Mouse (Mus musculus) adrenal gland, postnatal 36 days (tissue): ENCODE data around the gene Styk1. TPM values are rescaled to one million over a fixed set of nuclear protein-coding genes. Genes with fewer than 3 reads are reported as not detected.

Experiments used
- DNase-seq, 2 experiments: peaks; one replicate each; pipeline ENCODE4 v3.0.0; 2021; ENCODE audit warnings: mixed read lengths in 1 of 2
- total RNA-seq, 2 experiments: library from RNA; stranded (reverse); gene quantifications; 2 replicates each; pipeline ENCODE4 v1.2.3; 2021

Gene Styk1
- total RNA-seq, 2 experiments from 2014 or later: 0.30 to 0.53 TPM

DNA sequence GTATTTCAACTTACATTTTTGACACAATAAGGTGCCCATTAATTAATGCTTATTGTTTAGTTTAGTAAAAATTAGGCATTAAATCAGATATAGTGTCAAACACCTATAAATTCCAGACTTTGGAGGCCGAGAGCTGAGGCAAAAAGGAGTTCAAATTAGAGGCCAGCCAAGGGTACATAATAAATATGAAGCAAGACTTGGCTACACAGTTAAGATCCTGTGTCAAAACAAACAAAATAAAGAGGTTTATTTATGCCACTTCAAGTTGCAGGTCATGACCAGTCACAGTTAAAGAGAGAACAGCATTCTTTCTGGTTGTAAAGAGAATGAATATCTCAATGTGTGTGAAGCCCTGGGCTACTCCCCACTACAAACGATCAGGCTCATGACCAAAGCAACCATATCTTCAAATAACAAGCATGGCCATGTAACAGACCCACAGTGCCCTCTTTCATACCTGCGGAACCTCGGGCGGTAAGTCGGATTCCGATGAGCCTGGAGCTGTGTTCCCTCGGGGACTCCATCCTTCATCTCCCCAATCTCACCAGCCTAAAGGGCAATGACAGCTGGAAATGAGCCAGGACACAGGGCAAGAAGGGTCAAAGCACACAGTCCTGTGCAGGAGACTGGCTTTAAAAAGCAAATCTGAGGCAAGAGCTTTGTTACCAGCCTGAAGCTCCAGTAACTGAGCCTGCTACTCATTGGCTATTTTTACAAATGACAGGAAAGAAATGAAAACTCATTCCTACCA is 16.6 kb upstream of the Styk1 start:
- DNase-seq: peak; percentile 12 to 20

DNA sequence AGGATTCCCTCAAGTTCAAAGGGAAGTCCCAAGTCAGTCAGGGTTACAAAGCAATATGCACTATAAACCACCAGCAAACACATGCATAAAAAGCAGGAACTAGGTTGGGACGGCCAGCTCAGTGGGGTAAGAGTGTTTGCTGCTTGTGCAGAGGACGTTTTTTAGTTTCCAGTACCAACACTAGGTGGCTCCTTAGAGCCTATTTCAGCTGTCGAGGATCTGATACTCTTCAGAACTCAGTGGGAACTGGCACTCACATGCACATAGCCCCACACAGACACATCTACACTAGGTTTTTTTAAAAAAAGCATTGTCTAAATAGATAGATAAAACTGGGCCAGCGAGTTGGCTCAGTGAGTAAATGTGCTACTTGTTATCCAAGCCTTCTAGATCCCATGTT is 13.7 kb upstream of the Styk1 start:
- peak in 1 of 2 experiments; percentile 36 for DNase-seq

DNA sequence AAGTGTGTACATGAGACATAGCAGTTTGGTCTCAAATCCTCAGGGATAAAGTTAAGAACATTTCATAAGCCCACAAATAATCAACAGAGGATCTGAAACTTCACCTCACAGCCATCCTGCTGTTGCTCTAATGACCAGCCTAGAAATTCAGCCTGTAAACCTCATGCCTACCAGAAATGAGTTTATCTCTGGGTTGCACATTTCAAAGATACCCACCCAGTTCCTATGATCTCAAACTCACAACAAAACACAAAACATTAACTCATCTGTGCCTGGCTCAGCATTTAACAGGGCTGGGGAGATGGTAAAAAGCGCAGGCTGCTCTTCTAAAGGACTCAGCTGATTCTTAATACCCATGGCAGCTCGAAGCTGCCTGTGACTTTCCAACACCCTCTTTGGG is 11.0 kb upstream of the Styk1 start:
- DNase-seq: no peak

DNA sequence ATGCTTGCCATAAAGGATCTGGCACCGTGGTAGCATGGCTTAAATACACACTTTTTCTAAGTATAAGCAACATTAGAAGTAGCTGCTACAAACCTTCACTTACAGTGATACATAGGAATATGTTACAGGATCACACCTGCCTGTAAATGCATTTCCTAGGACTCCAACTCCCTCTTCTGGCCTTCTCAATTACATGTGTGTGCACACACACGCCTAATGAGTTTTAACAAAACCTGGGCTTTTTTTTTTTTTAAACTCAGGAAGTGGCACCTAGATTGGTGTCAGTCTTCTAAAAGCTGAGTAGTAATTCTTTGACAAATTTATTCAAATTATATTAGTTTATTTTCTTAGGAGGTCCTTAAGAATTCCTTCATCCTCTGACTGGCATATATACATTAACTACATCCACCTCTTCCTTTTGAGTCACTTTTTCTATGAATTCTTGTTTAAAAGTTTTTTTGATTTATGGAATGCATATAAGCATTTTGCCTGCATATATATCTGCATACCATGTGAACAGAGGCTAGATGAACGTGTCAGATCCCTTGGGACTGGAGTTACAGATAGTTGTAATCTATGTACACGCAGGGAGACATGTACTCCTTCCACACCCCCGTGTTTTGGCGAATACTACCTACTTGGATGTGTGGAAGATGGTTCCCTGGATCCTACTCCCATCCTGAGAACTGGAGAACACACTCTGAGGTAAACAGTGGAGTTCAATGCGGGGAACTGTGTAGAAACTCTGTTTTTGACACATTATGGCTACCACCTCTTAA is 9.8 kb upstream of the Styk1 start:
- DNase-seq: no peak

DNA sequence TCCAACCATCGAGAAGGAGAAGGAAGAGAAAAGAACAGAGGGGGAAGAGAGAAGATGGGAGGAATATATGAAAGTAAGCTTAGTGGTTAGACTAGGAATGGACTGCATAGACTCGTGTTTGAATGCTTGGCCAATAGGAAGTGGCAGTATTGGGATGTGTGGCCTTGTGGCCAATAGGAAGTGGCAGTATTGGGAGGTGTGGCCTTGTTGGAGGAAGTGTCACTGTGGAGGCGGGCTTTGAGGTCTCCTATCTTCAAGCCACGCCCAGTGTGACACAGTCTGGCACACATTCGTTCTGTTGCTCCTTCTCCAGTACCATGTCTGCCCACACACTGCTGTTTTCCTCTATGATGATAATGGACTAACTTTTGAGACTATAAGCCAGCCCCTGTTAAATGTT is 7.3 kb upstream of the Styk1 start:
- DNase-seq: peak in 1 of 2 experiments; percentile 4

DNA sequence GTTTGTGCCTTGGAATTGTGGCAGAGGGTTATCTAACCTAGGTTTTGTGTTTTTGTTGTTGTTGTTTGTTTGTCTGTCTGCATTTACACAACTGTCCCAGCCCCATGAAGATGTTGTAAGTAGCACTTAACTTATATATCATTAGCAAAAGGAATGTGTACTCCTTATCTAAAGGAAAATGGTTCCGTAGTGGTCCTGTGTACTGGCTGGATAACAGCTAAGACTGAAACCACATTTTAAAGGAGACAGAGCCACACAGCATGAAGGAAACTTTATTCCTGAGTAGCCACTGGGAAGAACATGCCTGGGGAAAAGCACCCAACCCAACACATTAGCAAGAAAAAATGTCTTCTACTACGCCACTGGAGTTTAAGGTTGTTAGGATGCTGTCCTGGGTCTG is 6.1 kb upstream of the Styk1 start:
- DNase-seq: no peak

DNA sequence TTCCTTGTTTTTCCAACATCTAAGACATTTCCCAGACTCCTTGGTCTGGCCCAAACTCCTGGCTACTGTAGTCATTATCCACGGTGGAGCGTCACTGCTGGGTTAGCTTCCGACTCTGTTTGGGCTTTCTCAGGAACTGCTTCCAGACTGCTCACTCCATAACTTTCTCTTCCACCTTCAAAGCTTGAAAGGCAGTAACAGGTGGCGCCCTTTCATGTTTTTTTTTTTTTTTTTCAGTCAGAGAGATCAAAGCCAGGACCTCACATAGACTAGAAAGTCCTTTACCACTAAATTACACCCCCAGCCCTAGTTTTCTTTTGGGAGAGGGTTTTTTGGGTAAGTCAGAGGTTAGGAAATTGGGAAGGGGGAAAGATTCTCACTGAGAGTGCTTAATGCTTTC is 1.5 kb upstream of the Styk1 start:
- DNase-seq: no peak

DNA sequence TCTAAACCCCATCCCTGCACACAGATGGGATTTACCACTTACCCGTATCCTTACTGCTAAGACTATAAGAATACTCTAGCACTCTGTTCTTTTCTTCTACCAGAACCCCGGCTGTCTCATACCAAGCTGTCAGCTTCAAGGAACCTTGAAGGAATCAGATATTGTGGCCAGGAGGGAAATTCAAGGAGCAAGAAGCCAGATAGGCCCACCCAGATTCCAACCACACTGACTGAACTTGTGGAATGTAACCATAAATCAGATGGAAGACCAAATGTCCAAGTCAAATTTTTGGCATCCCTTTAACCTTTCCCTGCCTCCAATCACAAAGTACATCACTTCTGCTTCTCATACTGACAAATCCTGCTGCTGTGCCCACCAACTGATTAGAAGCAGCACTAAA is 6.4 kb downstream of the Styk1 start:
- DNase-seq: no peak

DNA sequence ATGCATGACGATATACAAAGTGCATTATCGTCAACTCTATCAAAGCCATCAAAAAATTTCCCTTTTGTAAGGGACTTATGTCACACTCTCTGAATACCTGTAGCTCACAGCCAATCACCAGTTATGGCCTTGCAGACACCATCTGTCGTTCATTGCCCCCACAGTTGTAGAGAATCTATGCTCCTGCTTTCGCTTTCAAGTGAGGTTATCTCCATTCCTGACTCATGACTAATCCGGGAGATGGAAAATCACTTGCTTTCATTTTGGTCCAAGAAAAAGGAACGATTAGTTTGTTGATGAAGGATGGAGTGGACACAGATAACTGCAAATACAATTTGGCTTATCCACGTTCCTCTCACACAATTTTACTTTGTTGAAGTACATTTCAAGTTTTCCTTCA is 9.1 kb downstream of the Styk1 start:
- DNase-seq: peak in 1 of 2 experiments; percentile 5

DNA sequence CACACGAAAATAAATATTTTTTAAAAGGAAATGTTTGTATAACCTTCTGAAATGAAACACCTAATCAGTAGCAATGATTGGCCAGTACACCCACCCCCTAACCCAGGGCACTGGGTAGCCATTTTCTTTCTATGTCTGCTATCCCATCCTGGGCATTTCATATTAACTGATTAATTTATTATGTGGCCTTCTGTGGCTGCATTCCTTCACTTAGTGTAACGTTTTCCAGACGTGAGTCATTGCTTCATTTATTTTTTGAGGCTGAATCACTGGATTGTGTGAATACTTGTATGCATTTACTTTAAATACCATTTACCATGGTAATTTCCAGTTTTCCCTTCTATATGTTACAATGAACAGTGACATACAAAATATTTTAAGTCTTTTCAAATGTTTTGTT is 13.3 kb downstream of the Styk1 start:
- no peak for DNase-seq

DNA sequence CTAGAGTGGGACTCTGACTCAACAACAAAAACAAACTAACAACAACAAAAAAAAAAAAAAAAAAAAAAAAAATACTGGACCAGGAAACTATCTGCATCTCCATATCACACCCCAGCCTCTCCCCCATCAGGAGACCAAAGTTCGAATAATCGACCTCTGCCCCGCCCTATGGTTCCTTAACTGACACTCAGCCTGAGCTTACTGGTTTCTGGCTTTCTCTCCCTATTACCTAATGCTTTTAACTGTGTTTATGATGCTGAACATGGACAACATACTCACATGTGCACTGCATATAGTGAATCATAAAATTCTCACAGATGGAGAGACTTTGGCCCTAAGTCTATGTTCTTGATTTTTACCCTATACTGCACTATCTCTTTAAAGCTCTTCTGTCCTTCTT is 14.1 kb downstream of the Styk1 start:
- no peak for DNase-seq

DNA sequence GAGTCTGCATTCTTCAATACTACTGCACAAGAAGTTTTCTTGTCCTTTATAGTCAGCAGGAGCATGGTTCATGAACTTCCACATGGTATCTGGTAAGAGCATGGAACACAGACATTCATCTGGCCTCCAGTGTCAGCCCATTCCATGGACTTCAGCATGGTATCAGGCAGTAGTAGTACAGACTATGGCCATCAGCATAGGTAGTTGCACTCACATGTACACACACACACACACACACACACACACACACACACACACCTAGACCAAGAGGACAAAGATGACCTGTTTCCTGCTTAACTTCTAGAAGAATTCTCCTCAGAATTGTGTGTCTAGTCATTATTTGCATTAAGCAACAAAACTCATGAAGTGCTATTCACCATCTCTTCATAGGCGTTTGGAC is 14.6 kb downstream of the Styk1 start:
- no peak for DNase-seq

DNA sequence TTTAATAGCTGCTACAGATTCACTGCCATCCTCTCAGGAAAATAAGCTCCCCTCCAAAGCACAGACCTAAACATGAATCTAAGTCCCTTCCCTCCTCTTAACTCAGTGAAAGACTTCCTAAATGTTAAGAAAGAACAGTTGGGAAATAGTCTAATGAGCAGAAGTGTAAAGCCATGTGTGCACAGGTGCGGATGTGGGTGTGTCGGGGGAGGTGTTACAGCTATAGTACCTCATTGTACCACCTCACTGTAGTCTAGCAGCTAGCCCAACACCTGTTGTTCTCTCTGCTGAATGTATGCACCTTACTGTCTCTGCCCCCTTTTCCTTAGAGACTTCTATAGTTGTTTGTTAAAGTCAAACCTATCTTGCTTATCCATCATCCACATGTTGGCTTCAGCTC is 26.3 kb downstream of the Styk1 start:
- DNase-seq: no peak

DNA sequence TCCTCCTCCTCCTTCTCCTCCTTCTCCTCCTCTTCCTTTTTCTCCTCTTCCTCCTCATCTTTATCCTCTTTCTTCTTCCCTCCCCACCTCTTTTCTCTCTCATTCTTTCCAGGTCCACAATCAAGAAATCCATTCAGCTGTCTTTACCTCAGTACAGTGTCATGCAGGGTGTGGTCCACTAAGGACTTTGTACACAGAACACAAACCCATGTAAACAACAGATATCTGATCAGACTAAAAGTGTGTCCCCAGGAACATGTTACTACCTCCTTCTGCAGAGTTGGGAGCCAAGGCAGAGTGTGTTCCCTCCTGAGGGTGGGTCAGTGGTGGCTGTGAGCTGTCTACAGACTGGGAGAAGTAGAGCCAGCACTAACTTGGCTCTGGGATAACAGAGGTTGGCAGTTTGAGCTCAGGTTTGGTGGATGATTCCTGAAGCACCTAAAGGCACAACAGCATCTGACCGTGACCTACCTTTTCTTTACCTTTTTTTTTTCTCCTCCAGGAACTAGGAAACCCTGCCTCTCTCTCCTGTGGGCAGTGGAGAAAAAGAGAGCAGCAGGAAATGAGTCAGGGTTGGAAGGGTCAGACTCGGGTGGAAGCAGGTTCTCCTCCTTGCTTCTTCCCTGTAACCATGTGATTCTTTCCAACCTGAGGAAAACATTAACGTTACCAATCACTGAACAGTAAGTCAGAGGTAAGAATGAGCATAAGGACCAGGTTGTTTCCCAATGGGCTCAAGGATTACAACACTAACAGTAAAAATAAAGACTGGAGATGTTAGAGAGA is 31.4 kb downstream of the Styk1 start:
- DNase-seq: no peak

DNA sequence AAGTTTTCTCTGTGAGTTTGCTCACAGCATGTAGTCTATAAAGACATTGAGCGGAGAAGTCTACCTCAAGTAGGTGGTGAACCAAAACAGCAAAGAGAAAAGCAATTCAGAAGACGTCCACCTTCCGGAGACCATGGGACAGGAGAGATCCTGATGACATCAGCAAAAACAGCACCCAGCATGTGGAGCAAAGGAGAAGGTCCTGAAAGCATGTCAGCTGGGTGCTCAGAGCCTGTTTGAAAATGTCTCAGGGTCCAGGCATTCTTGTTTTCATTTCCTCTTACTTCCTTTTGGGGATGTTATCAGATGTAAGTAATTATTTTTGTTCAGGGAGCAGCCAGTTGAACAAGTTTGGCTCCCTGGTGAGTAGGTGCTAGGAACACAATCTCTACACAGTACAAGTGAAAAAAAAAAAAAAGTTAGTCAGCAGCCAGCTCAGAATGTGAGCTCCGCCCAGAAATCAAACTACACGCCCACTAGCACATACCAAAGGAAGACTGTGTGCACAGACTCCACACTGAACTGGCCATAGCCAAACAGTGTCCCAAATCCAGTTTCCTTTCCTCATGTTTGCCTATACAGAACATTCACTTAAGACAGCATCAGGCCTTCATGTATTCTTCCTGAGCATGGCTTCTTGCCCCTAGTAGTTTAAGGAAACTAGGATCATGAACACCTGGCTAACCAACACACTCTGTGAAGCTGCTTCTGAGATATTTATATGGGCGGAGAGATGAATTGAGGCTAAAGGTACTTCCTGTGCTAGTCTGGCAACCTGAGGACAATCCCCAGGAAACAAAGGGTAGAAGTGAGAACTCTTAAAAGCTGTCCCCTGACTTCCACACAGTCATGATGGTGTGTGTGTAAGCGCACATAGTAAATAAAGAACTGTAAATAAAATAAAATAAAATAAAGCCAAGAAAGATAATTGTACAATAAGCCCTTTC is 37.0 kb downstream of the Styk1 start:
- no peak for DNase-seq

DNA sequence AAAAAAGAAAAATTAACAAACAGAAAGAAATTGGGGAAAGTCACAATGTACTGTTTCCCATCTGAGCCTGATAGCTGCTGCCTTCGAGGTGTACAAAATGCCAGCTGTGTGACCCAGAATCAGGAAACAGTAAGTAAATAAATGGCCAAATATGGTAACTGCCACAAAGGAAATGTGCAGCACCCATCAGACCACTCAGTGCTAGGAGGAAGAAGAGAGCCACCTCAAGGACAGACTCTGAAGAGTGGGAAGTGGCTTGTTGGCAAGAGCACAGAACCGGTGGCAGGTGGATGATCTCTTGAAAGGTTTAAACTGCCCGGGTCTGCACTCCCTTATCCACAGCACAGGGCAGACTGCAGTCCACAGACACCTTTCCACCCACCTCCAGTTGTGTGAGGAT is 45.4 kb downstream of the Styk1 start:
- no peak for DNase-seq

DNA sequence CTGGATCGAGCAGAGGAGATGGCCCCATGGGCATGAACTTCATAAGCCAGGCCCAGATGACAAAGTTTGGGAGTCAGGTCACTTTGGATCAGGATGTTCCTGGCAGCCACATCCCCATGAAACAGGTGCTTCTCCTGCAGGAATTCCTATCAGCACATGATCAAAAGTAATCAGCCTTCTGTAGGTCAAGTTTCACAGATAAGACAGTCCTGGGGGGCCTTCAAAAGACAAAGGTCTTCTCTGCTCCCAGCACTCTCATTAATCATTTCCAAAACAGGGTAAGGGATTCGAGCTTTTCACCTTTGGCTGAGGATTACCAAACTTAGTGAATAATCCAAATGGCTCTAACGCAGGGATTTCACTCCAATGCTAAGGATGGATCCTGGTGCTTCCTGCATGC is 48.6 kb downstream of the Styk1 start:
- DNase-seq: no peak

DNA sequence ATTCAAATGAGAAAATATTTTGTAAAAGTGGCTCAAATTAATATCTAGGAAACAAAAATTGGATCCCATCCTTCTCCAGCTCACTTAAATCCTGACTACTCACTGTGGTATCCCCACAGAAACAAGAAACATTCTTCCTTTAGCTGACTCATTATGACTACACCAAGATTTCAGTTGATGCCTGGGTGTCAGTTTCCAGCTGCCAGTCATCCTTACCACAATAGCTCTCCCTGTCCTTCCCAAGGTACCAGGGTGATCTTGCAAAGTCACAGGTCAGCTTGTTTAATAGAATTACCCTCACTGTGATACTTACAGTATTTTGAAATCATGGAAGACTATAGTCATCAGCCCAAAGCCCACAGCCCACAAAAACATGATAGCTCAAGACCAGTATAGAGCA is 54.9 kb downstream of the Styk1 start:
- no peak for DNase-seq

DNA sequence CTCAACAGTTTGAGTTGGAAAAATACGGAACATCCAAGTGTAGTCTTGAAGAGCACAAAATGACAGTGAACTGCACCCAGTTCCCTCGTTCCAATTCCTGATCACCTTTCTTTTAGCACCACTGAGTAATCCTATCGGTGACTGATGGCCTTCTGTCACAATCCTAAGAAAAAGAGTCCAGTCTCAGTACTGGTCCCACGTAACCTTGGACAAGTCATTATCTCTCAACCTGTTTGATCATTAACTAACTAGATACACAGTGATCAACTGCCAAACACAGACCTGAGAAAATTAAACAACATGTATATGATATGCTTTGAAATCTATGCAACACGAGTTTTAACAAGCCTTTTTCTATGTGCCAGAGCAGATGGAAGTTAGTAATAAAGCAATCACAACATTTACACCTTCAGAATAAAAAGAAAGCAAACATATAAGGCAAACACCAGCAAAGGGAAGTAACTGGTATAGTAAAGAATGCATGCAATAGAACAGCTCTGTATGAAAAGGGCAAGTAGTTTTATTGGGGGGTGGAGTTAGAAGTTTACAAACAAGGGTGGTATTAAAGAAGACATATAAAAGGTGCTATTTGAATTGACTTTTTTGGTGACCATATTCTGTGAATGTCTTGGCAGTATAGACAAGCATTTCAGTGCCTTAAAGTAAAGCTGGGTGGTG is 58.8 kb downstream of the Styk1 start:
- no peak for DNase-seq

DNA sequence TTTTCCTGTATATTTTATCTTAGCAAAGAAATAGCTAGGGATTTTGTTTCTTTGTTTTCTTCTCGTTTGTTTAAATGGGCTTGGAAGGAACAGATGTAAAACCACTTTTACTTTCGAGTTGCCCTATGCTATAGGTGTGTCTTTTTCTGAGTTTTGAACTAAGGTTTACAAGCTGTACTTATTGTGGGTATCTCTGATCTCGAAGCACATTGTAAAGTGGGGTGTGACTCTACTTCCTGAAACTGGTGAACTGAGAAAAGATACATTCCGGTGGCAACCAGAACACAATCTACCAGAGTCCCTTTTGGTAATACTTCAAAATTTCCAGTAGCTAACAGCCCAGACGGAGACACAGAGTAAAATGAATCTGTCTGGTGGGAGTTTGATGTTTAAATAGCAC is 59.5 kb downstream of the Styk1 start:
- no peak for DNase-seq
